Mouse (Mus musculus): ENCODE results near the gene Gm45711.
"Not testable (repeated sequence)": the region's sequence is repeated elsewhere in the genome, so short reads cannot be mapped to it uniquely, and the experiment has no call there.

Gene Gm45711

GRCm38 (mm10) chr8:104313311-104313710, 3.4 kb upstream of the Gm45711 start:
- DNase-seq, result no peak

- not testable (repeated sequence) for DNase-seq
Observed at GRCm38 (mm10) chr8:104312023-104312422, 2.1 kb upstream of the Gm45711 start.

GRCm38 (mm10) chr8:104308341-104308740, 1.5 kb downstream of the Gm45711 start:
- DNase-seq, result not testable (repeated sequence)

- no peak for DNase-seq
Observed at GRCm38 (mm10) chr8:104304962-104305361, 4.9 kb downstream of the Gm45711 start.

- DNase-seq, result not testable (repeated sequence)
Observed at GRCm38 (mm10) chr8:104302536-104302935, 7.3 kb downstream of the Gm45711 start.

- not testable (repeated sequence) for DNase-seq
Observed at GRCm38 (mm10) chr8:104301577-104301976, 8.3 kb downstream of the Gm45711 start.

GRCm38 (mm10) chr8:104294396-104294795, 15.5 kb downstream of the Gm45711 start:
- peak; percentile 18 for DNase-seq

GRCm38 (mm10) chr8:104293081-104293480, 16.8 kb downstream of the Gm45711 start, which contains the start of gene Cmtm2a:
Cmtm2a (minus strand) TSS chr8:104293181.
- DNase-seq, result not testable (repeated sequence)

GRCm38 (mm10) chr8:104268937-104269440, 40.9 kb downstream of the Gm45711 start:
- no peak for DNase-seq

- DNase-seq, result no peak
Observed at GRCm38 (mm10) chr8:104268368-104268767, 41.5 kb downstream of the Gm45711 start.

GRCm38 (mm10) chr8:104264271-104264935, 45.5 kb downstream of the Gm45711 start:
- DNase-seq, result not testable (repeated sequence)

- DNase-seq, result not testable (repeated sequence)
Observed at GRCm38 (mm10) chr8:104261802-104262201, 48.1 kb downstream of the Gm45711 start.

- DNase-seq, result no peak
Observed at GRCm38 (mm10) chr8:104253016-104253415, 56.9 kb downstream of the Gm45711 start.

- DNase-seq, result no peak
Observed at GRCm38 (mm10) chr8:104251461-104251860, 58.4 kb downstream of the Gm45711 start.

- DNase-seq, result peak; percentile 89
Observed at GRCm38 (mm10) chr8:104250439-104251367, 59.2 kb downstream of the Gm45711 start, which contains the start of gene Cklf. Cklf (plus strand) TSS chr8:104250861.

GRCm38 (mm10) chr8:104249442-104249996, 60.4 kb downstream of the Gm45711 start:
- DNase-seq, result no peak

- DNase-seq, result peak; percentile 64
Observed at GRCm38 (mm10) chr8:104248276-104248675, 61.6 kb downstream of the Gm45711 start, which contains the start of gene Tk2. Tk2 (minus strand) TSS chr8:104248558.

GRCm38 (mm10) chr8:104247908-104248275, 62.0 kb downstream of the Gm45711 start:
- DNase-seq, result peak; percentile 31

GRCm38 (mm10) chr8:104247054-104247907, 62.6 kb downstream of the Gm45711 start:
- peak; percentile 30 for DNase-seq

- DNase-seq, result no peak
Observed at GRCm38 (mm10) chr8:104246621-104247020, 63.3 kb downstream of the Gm45711 start.

GRCm38 (mm10) chr8:104242038-104242644, 67.7 kb downstream of the Gm45711 start:
- no peak for DNase-seq
